Mouse (Mus musculus) bone marrow macrophage, adult 2 months (primary cell): ENCODE measurements around the gene Sapcd2.

Experiments
- CTCF ChIP-seq: IDR thresholded peaks from 2 replicates; pipeline ENCODE4 v1.5.1; 2012; ENCODE audit warnings: low read depth, mild to moderate bottlenecking, low read length, moderate library complexity
- POLR2A ChIP-seq: IDR thresholded peaks from 2 replicates; pipeline ENCODE4 v1.6.1; 2012; ENCODE audit warnings: mild to moderate bottlenecking, low read depth, low read length, borderline replicate concordance

DNA sequence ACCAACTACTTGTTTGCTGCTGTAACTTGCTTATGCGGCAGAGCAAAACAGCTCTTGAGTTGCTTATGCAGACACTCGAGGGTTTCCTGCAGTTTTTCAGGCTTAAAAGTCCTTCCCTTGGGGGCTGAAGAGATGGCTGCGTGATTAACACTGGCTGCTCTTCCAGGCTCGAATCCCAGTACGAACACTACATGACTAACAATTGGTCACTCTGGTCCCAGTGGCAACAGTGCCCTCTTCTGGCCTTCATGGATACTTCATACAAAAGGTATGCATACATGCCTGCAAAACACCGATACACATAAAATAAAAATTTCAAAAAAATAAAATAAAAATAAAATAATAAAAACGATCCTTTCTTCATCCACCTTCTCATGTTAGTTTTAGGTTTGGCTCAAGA, 43.7 kb upstream of the Sapcd2 start:
- TF ChIP-seq CTCF (0 out of 2 replicates have a peak, but pooled peaks have one; percentile 15), POLR2A (no peak)
